Mouse (Mus musculus): ENCODE results near the gene Gng12. TPM values are rescaled to one million over a fixed set of nuclear protein-coding genes. Genes with fewer than 3 reads are reported as not detected.
"Not testable (repeated sequence)": the region's sequence is repeated elsewhere in the genome, so short reads cannot be mapped to it uniquely, and the experiment has no call there.

The Gng12 gene
- total RNA-seq, 2 experiments from 2014 or later = 36.9 to 41.9 TPM

- no peak for DNase-seq
Observed at GRCm38 (mm10) chr6:67029312-67029950, 133.2 kb downstream of the Gng12 start.

- DNase-seq = no peak
Observed at GRCm38 (mm10) chr6:67029987-67030386, 133.8 kb downstream of the Gng12 start.

- no peak for DNase-seq
Observed at GRCm38 (mm10) chr6:67030416-67030815, 134.2 kb downstream of the Gng12 start.

GRCm38 (mm10) chr6:67030846-67031245, 134.6 kb downstream of the Gng12 start:
- DNase-seq = no peak

- not testable (repeated sequence) for DNase-seq
Observed at GRCm38 (mm10) chr6:67032551-67032950, 136.4 kb downstream of the Gng12 start.

- not testable (repeated sequence) for DNase-seq
Observed at GRCm38 (mm10) chr6:67032972-67033371, 136.8 kb downstream of the Gng12 start.

- DNase-seq = no peak
Observed at GRCm38 (mm10) chr6:67033604-67034003, 137.4 kb downstream of the Gng12 start.

GRCm38 (mm10) chr6:67034331-67035130, 138.3 kb downstream of the Gng12 start:
- no peak for DNase-seq

- peak; percentile 14 to 49 for DNase-seq
Observed at GRCm38 (mm10) chr6:67035388-67036299, 139.4 kb downstream of the Gng12 start.

GRCm38 (mm10) chr6:67036356-67036811, 140.2 kb downstream of the Gng12 start:
- DNase-seq = peak; percentile 89 to 91

GRCm38 (mm10) chr6:67036837-67037628, 140.8 kb downstream of the Gng12 start, which contains the start of gene Gadd45a:
Gene Gadd45a (minus strand): TSS chr6:67037457.
- DNase-seq = peak; percentile 95 to 99

- DNase-seq = no peak
Observed at GRCm38 (mm10) chr6:67038964-67039363, 142.8 kb downstream of the Gng12 start.

GRCm38 (mm10) chr6:67040904-67041410, 144.8 kb downstream of the Gng12 start:
- DNase-seq = no peak

GRCm38 (mm10) chr6:67045424-67045823, 149.2 kb downstream of the Gng12 start:
- DNase-seq = no peak

- DNase-seq = no peak
Observed at GRCm38 (mm10) chr6:67046937-67047336, 150.7 kb downstream of the Gng12 start.

GRCm38 (mm10) chr6:67048052-67048691, 152.0 kb downstream of the Gng12 start:
- no peak for DNase-seq

- no peak for DNase-seq
Observed at GRCm38 (mm10) chr6:67048880-67049694, 152.9 kb downstream of the Gng12 start.

- DNase-seq = no peak
Observed at GRCm38 (mm10) chr6:67049695-67050038, 153.5 kb downstream of the Gng12 start.

GRCm38 (mm10) chr6:67050063-67050462, 153.9 kb downstream of the Gng12 start:
- DNase-seq = no peak

All from heart, adult 18-20 months (tissue).